Mouse (Mus musculus) CH12.LX (cell line): ENCODE data around the gene Mapk6. TPM values are rescaled to one million over a fixed set of nuclear protein-coding genes. Genes with fewer than 3 reads are reported as not detected.

Experiments
- DNase-seq: peaks from one replicate; pipeline ENCODE4 v3.0.0-alpha.2; 2013; ENCODE audit errors: extremely low read depth
- H3K27ac ChIP-seq: 2 replicates; pipeline ENCODE4 v1.5.1; 2012; ENCODE audit warnings: low read depth, mild to moderate bottlenecking, control low read depth, moderate library complexity; ENCODE audit not compliant: insufficient read depth
- H3K27me3 ChIP-seq: replicated peaks from 2 replicates; pipeline ENCODE3; 2012; ENCODE audit warnings: inconsistent platforms
- H3K36me3 ChIP-seq, 2 experiments: replicated peaks in 1 of 2; 2 replicates each; pipeline versions ENCODE3 to v1.6.1; 2012; ENCODE audit warnings: inconsistent platforms in 1 of 2, low read length in 1 of 2, mild to moderate bottlenecking in 1 of 2, mixed read lengths in 1 of 2, moderate library complexity in 1 of 2; ENCODE audit not compliant: control insufficient read depth in 1 of 2, insufficient read depth in 1 of 2
- H3K4me1 ChIP-seq, 2 experiments: 2 replicates each; pipeline ENCODE4 v1.6.1; 2012; ENCODE audit warnings: inconsistent platforms in 1 of 2, moderate library complexity in 1 of 2; ENCODE audit not compliant: insufficient read depth in 2 of 2, control insufficient read depth in 1 of 2
- H3K4me2 ChIP-seq: 2 replicates; pipeline ENCODE4 v1.6.1; 2012; ENCODE audit warnings: low read depth, mild to moderate bottlenecking, control low read depth; ENCODE audit not compliant: poor library complexity, insufficient read depth, severe bottlenecking
- H3K4me3 ChIP-seq, 3 experiments: fragments of 150-350 bp in 1 of 3; sonication (generic) in 1 of 3; replicated peaks in 1 of 3; 2 replicates each; pipeline versions ENCODE3 to v1.5.1; 2011 to 2012; ENCODE audit warnings: low read depth in 2 of 3, low read length in 2 of 3, mild to moderate bottlenecking in 2 of 3, moderate library complexity in 2 of 3, control low read depth in 1 of 3, improper control_type of control experiment in 1 of 3, inconsistent platforms in 1 of 3, mixed read lengths in 1 of 3; ENCODE audit not compliant: poor library complexity in 1 of 3
- H3K79me2 ChIP-seq: replicated peaks from 2 replicates; pipeline ENCODE4 v1.6.1; 2012; ENCODE audit warnings: mild to moderate bottlenecking, moderate library complexity; ENCODE audit not compliant: control insufficient read depth, poor library complexity, insufficient read depth, severe bottlenecking; ENCODE audit errors: extremely low read depth
- H3K9ac ChIP-seq: 2 replicates; pipeline ENCODE4 v1.6.1; 2012; ENCODE audit warnings: low read depth, mild to moderate bottlenecking, control low read depth, moderate library complexity; ENCODE audit not compliant: insufficient read depth
- H3K9me3 ChIP-seq: replicated peaks from 2 replicates; pipeline ENCODE3; 2012; ENCODE audit warnings: low read length, inconsistent platforms, mixed read lengths
- ELF1 ChIP-seq: IDR thresholded peaks from 2 replicates; pipeline ENCODE4 v1.6.1; 2014; ENCODE audit warnings: low read depth, mild to moderate bottlenecking, inconsistent platforms, low read length, improper control_type of control experiment
- ETS1 ChIP-seq: conservative IDR thresholded peaks from 2 replicates; pipeline ENCODE4 v1.6.1; 2012; ENCODE audit warnings: low read depth, mild to moderate bottlenecking, inconsistent platforms, low read length, improper control_type of control experiment, moderate library complexity
- GABPA ChIP-seq: IDR thresholded peaks from 2 replicates; pipeline ENCODE4 v1.6.1; 2012; ENCODE audit warnings: low read depth, low read length, improper control_type of control experiment, inconsistent platforms; ENCODE audit not compliant: insufficient replicate concordance
- HCFC1 ChIP-seq: IDR thresholded peaks from 2 replicates; pipeline ENCODE4 v1.6.1; 2012; ENCODE audit warnings: low read depth, mild to moderate bottlenecking, inconsistent platforms, low read length, improper control_type of control experiment
- MAX ChIP-seq: IDR thresholded peaks from 2 replicates; pipeline ENCODE4 v1.6.1; 2011; ENCODE audit warnings: low read length, improper control_type of control experiment
- MAZ ChIP-seq: IDR thresholded peaks from 2 replicates; pipeline ENCODE4 v1.6.1; 2012; ENCODE audit warnings: low read depth, mild to moderate bottlenecking, inconsistent platforms, low read length, improper control_type of control experiment, moderate library complexity
- MXI1 ChIP-seq: IDR thresholded peaks from 2 replicates; pipeline ENCODE4 v1.6.1; 2011; ENCODE audit warnings: mild to moderate bottlenecking, low read depth, low read length, improper control_type of control experiment
- PAX5 ChIP-seq: IDR thresholded peaks from 2 replicates; pipeline ENCODE4 v1.6.1; 2012; ENCODE audit warnings: low read length, inconsistent platforms, mixed read lengths
- RCOR1 ChIP-seq: conservative IDR thresholded peaks from 2 replicates; pipeline ENCODE4 v1.6.1; 2012; ENCODE audit warnings: low read depth, mild to moderate bottlenecking, inconsistent platforms, low read length, improper control_type of control experiment
- SMC3 ChIP-seq: IDR thresholded peaks from 2 replicates; pipeline ENCODE4 v1.6.1; 2011; ENCODE audit warnings: low read depth, low read length, improper control_type of control experiment
- TBP ChIP-seq: conservative IDR thresholded peaks from 2 replicates; pipeline ENCODE4 v1.6.1; 2011; ENCODE audit warnings: low read depth, low read length, improper control_type of control experiment
- UBTF ChIP-seq: IDR thresholded peaks from 2 replicates; pipeline ENCODE4 v1.6.1; 2012; ENCODE audit warnings: low read depth, mild to moderate bottlenecking, inconsistent platforms, low read length, improper control_type of control experiment, moderate library complexity
- ZKSCAN1 ChIP-seq: IDR thresholded peaks from 2 replicates; pipeline ENCODE4 v1.6.1; 2012; ENCODE audit warnings: low read depth, inconsistent platforms, low read length, improper control_type of control experiment, borderline replicate concordance
- ZMIZ1 ChIP-seq: IDR thresholded peaks from 2 replicates; pipeline ENCODE4 v1.6.1; 2012; ENCODE audit warnings: low read depth, mild to moderate bottlenecking, inconsistent platforms, low read length, improper control_type of control experiment
- dilution Hi-C: fragments of 300-500 bp; cut with MboI; formaldehyde crosslinking; loops from 2 replicates; pipeline ENCODE4 v1.14.3; 2020; ENCODE audit warnings: low sequenced_read_pairs; ENCODE audit not compliant: extremely low pct_unique_long_range_greater_than_20kb, extremely low pct_ligation_motif_present
- in situ Hi-C: fragments of 300-500 bp; cut with MboI; formaldehyde crosslinking; loops from 3 replicates; pipeline ENCODE4 v1.14.3; 2019; ENCODE audit warnings: low sequenced_read_pairs, low pct_ligation_motif_present, low pct_unique_long_range_greater_than_20kb, mixed read lengths
- polyA plus RNA-seq: library from polyadenylated mRNA; unstranded; fragments of >175 nt; gene quantifications from 2 replicates; pipeline ENCODE4 v1.2.1, GENCODE M21; 2012; ENCODE audit warnings: low read depth; ENCODE audit not compliant: insufficient read length
- total RNA-seq, 2 experiments: library from RNA; depleted of rRNA; stranded (reverse); fragments of 300-350 nt in 1 of 2; fragments of >200 nt in 1 of 2; gene quantifications; 2 replicates each; pipeline ENCODE4 v1.2.3; 2012 to 2014

Gene Mapk6
- total and polyA plus RNA-seq, 3 experiments: 23.3 to 62.2 (median 34.2) TPM

DNA sequence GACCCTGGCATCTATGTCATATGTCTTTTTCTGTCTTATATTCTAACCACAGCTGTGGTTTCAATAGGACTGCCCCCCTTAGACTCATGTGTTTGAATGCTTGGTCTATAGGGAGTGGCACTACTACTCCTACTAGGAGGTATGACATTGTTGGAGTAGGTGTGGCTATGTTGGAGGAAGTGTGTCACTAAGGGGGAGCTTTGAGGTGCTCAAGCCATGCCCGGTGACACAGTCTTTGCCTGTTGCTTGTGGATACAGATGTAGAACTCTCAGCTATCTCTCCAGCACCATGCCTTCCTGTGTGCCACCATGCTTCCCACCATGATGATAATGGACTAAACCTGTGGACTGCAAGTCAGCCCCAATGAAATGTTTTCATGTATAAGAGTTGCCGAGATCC lies 19.2 kb upstream of the Mapk6 start:
- Histone ChIP-seq H3K79me2 (no peaks in the 10 kb centered on the region), H3K4me1 (peaks cover 5 to 36% of the 10 kb centered on the region in 2 experiments), H3K36me3 (no peaks in the 10 kb centered on the region), H3K4me2 (no peak overlapping the region), H3K27ac (no peak overlapping the region), H3K9me3 (no peaks in the 10 kb centered on the region), H3K9ac (no peak overlapping the region), H3K4me3 (no peak overlapping the region), H3K27me3 (no peaks in the 10 kb centered on the region)
- DNase-seq: no peak
- TF ChIP-seq ELF1 (no peak), TBP (no peak), UBTF (no peak), MAZ (no peak), HCFC1 (no peak), MXI1 (no peak), ETS1 (no peak)
- dilution Hi-C loops (no loop called here), in situ Hi-C loops (no loop called here)

GRCm38 (mm10) chr9:75428274-75428600 lies 18.4 kb upstream of the Mapk6 start:
- Histone ChIP-seq H3K27ac (no peak overlapping the region), H3K4me1 (peaks cover 5 to 32% of the 10 kb centered on the region in 2 experiments), H3K4me2 (no peak overlapping the region), H3K36me3 (no peaks in the 10 kb centered on the region), H3K9me3 (no peaks in the 10 kb centered on the region), H3K79me2 (no peaks in the 10 kb centered on the region), H3K9ac (no peak overlapping the region), H3K27me3 (no peaks in the 10 kb centered on the region), H3K4me3 (no peak overlapping the region)
- no peak for TF ChIP-seq PAX5
- no peak for TF ChIP-seq GABPA
- no peak for TF ChIP-seq MAX
- no peak for TF ChIP-seq ZKSCAN1
- no peak for TF ChIP-seq RCOR1
- no peak for TF ChIP-seq SMC3
- no peak for TF ChIP-seq ZMIZ1
- TF ChIP-seq ETS1: no peak
- no peak for DNase-seq
- dilution Hi-C loops (no loop called here), in situ Hi-C loops (no loop called here)
